In genomic region chr3:50369791-50370190, GRCm38 (mm10) we compare ENCODE assay signal across 14 mouse cellular contexts.
DNase-seq lines count a peak whose midpoint lies in the region; ATAC-seq lines count a peak whose summit lies in the region.
"Had no signal": no experiment of that assay in that cellular context is flagged by ENCODE, and none has a peak within 500 bp of the region (broad histone marks: within the 10 kb centered on the region; RNA-seq: fewer than 3 reads in every experiment).

No protein-coding gene starts in this region.

- intact Hi-C loops in left cerebral cortex, postnatal 4 days (cut with DNase I) = loop anchor here (10.0 kb wide), 2 partner anchors 755 to 1275 kb away; no protein-coding TSS in a partner anchor
- intact Hi-C loops in left cerebral cortex, postnatal 25 days (cut with DNase I) = no loop called here

- no peak for ATAC-seq in cerebellum, adult (ENCODE audit: insufficient number of reproducible peaks, low FRiP score, low TSS enrichment)
- ATAC-seq: forebrain, embryonic 14.5 days; forebrain, embryonic 16.5 days had no signal

- DNase-seq in cerebellum, postnatal 14 days = peak; percentile 76 to 80
- no peak for DNase-seq in cerebellum, adult 8-10 months
- DNase-seq in cerebellum, postnatal 36 days = peak; percentile 9 to 16
- DNase-seq in left cerebral cortex, postnatal 4 days = peak; percentile 45
- no peak for DNase-seq in left cerebral cortex, postnatal 25 days (ENCODE audit: low spot score in 2 of 2)
- DNase-seq: adrenal gland, adult 2 months; adrenal gland, postnatal 10 days; adrenal gland, postnatal 25 days; cerebellum, adult 18-20 months; cerebellum, adult 9-11 months; embryo, embryonic 11 days had no signal

Comparison
In these comparisons a context has a peak if more than half of its experiments do, and no peak if none do; other contexts are left out.
1. DNase-seq: peak in cerebellum, postnatal 14 days (2 of 2), cerebellum, postnatal 36 days (2 of 2) and left cerebral cortex, postnatal 4 days (single experiment); none in cerebellum, adult 8-10 months (single experiment) and left cerebral cortex, postnatal 25 days (0 of 2).